Mouse (Mus musculus) embryonic stem cell, embryonic (primary cell): ENCODE data around the gene Stk26.

Experiments used
- CTCF ChIA-PET, 4 experiments: fragments of 300-600 bp in 2 of 4; fragments of 350-600 bp in 2 of 4; sonication (Branson Sonifier 250); formaldehyde crosslinking; loops; one replicate each; lab custom pipeline; 2022; ENCODE audit warnings: inconsistent platforms in 2 of 4; lab: Charles Lee
- POLR2A ChIA-PET, 4 experiments: fragments of 300-600 bp in 2 of 4; fragments of 350-600 bp in 2 of 4; sonication (Branson Sonifier 250); formaldehyde crosslinking; loops; one replicate each; lab custom pipeline; 2022; ENCODE audit warnings: antibody characterized with exemption in 4 of 4, inconsistent platforms in 1 of 4; lab: Charles Lee

The Stk26 gene

GRCm38 (mm10) chrX:50840847-50841560 lies at the start of gene Stk26:
Stk26 (plus strand) TSS chrX:50841047.
- CTCF ChIA-PET, result interaction anchor here in 1 of 4 experiments (1.2 kb wide), 1 partner anchor 93 kb away, joined by 3 read pairs; no protein-coding TSS in a partner anchor
- POLR2A ChIA-PET, result interaction anchor here in 3 of 4 experiments (0.6 to 1.4 kb wide), 3 partner anchors 29 to 1785 kb away, joined by 3 read pairs; no protein-coding TSS in a partner anchor

GRCm38 (mm10) chrX:50793005-50793680 lies 47.7 kb upstream of the Stk26 start:
- POLR2A ChIA-PET, result no interaction called here
- CTCF ChIA-PET, result interaction anchor here in 1 of 4 experiments (0.6 kb wide), 1 partner anchor 38 kb away, joined by 3 read pairs; no protein-coding TSS in a partner anchor

GRCm38 (mm10) chrX:50797798-50798197 lies 43.0 kb upstream of the Stk26 start:
- ChIA-PET POLR2A (interaction anchor here in 1 of 4 experiments (0.6 kb wide), 1 partner anchor 1272 kb away, joined by 4 read pairs; no protein-coding TSS in a partner anchor), CTCF (no interaction called here)

GRCm38 (mm10) chrX:50798571-50798970 lies 42.3 kb upstream of the Stk26 start:
- ChIA-PET POLR2A (no interaction called here), CTCF (no interaction called here)

- POLR2A ChIA-PET, result interaction anchor here in 1 of 4 experiments (0.7 kb wide), 1 partner anchor 166 kb away, joined by 3 read pairs; no protein-coding TSS in a partner anchor
- CTCF ChIA-PET, result no interaction called here
Measured at GRCm38 (mm10) chrX:50799656-50800188, 41.1 kb upstream of the Stk26 start.

- ChIA-PET POLR2A (no interaction called here), CTCF (no interaction called here)
Measured at GRCm38 (mm10) chrX:50805654-50806053, 35.2 kb upstream of the Stk26 start.

- CTCF ChIA-PET, result no interaction called here
- POLR2A ChIA-PET, result no interaction called here
Measured at GRCm38 (mm10) chrX:50823856-50824255, 17.0 kb upstream of the Stk26 start.

GRCm38 (mm10) chrX:50835592-50835991 lies 5.3 kb upstream of the Stk26 start:
- POLR2A ChIA-PET, result no interaction called here
- CTCF ChIA-PET, result no interaction called here

GRCm38 (mm10) chrX:50836029-50836691 lies 4.7 kb upstream of the Stk26 start:
- ChIA-PET CTCF (no interaction called here), POLR2A (no interaction called here)

GRCm38 (mm10) chrX:50841587-50841986 lies 740 bp downstream of the Stk26 start:
- ChIA-PET POLR2A (interaction anchor here in 3 of 4 experiments (0.6 to 1.4 kb wide), 3 partner anchors 28 to 1786 kb away, joined by 3 read pairs; no protein-coding TSS in a partner anchor), CTCF (interaction anchor here in 1 of 4 experiments (1.2 kb wide), 1 partner anchor 92 kb away, joined by 3 read pairs; no protein-coding TSS in a partner anchor)

- CTCF ChIA-PET, result interaction anchor here in 1 of 4 experiments (1.2 kb wide), 1 partner anchor 92 kb away, joined by 3 read pairs; no protein-coding TSS in a partner anchor
- POLR2A ChIA-PET, result interaction anchor here in 2 of 4 experiments (0.6 to 1.4 kb wide), 2 partner anchors 28 to 54 kb away, joined by 3 read pairs; no protein-coding TSS in a partner anchor
Measured at GRCm38 (mm10) chrX:50842046-50842445, 1.2 kb downstream of the Stk26 start.

- POLR2A ChIA-PET, result no interaction called here
- CTCF ChIA-PET, result no interaction called here
Measured at GRCm38 (mm10) chrX:50850428-50851184, 9.8 kb downstream of the Stk26 start.

GRCm38 (mm10) chrX:50863771-50864170 lies 22.9 kb downstream of the Stk26 start:
- ChIA-PET POLR2A (no interaction called here), CTCF (no interaction called here)

GRCm38 (mm10) chrX:50864734-50865133 lies 23.9 kb downstream of the Stk26 start:
- ChIA-PET CTCF (no interaction called here), POLR2A (no interaction called here)

GRCm38 (mm10) chrX:50874246-50875002 lies 33.6 kb downstream of the Stk26 start:
- POLR2A ChIA-PET, result interaction anchor here in 1 of 4 experiments (1.4 kb wide), 1 partner anchor 14 kb away, joined by 3 read pairs; no protein-coding TSS in a partner anchor
- CTCF ChIA-PET, result no interaction called here

- POLR2A ChIA-PET, result interaction anchor here in 1 of 4 experiments (0.6 kb wide), 1 partner anchor 122 kb away, joined by 9 read pairs; no protein-coding TSS in a partner anchor
Measured at GRCm38 (mm10) chrX:50887999-50888398, 47.2 kb downstream of the Stk26 start.

GRCm38 (mm10) chrX:50903497-50903896 lies 62.6 kb downstream of the Stk26 start:
- POLR2A ChIA-PET, result no interaction called here
- CTCF ChIA-PET, result no interaction called here

More at GRCm38 (mm10) chrX:50887999-50888398, 47.2 kb downstream of the Stk26 start:
- CTCF ChIA-PET, result no interaction called here

- ChIA-PET POLR2A (no interaction called here), CTCF (no interaction called here)
Measured at GRCm38 (mm10) chrX:50909915-50910314, 69.1 kb downstream of the Stk26 start.
